Mouse (Mus musculus) midbrain, embryonic 10.5 days (tissue): ENCODE measurements around the gene Numbl. TPM values are rescaled to one million over a fixed set of nuclear protein-coding genes. Genes with fewer than 3 reads are reported as not detected.
A peak's percentile ranks its signal among the peaks of the same experiment; 100 is the strongest.

Experiments used
- DNase-seq: peaks from one replicate; pipeline ENCODE4 v3.0.0-alpha.2; 2017; ENCODE audit warnings: low spot score
- H3K27ac ChIP-seq: fragments of 300-500 bp; sonication (generic); replicated peaks from 2 replicates; pipeline ENCODE4 v1.5.1; 2016; ENCODE audit warnings: mild to moderate bottlenecking
- H3K27me3 ChIP-seq: fragments of 300-500 bp; sonication (generic); 2 replicates; pipeline ENCODE4 v1.6.1; 2016; ENCODE audit warnings: low read depth, mild to moderate bottlenecking; ENCODE audit not compliant: poor library complexity, severe bottlenecking
- H3K36me3 ChIP-seq: fragments of 300-500 bp; sonication (generic); 2 replicates; pipeline ENCODE4 v1.6.1; 2016; ENCODE audit warnings: mild to moderate bottlenecking, moderate library complexity
- H3K4me1 ChIP-seq: fragments of 300-500 bp; sonication (generic); 2 replicates; pipeline ENCODE4 v1.6.1; 2016
- H3K4me3 ChIP-seq: fragments of 300-500 bp; sonication (generic); 2 replicates; pipeline ENCODE4 v1.5.1; 2016; ENCODE audit warnings: mild to moderate bottlenecking, moderate library complexity
- H3K9me3 ChIP-seq: fragments of 300-500 bp; sonication (generic); replicated peaks from 2 replicates; pipeline ENCODE4 v1.6.1; 2016; ENCODE audit warnings: mild to moderate bottlenecking
- WGBS: fragments of 180-500 bp; shearing (Covaris S2); methylation state at CpG from one replicate; pipeline ENCODE4 v1.1.7; 2016; 5-methylcytosine and 5-hydroxymethylcytosine counted together
- polyA plus RNA-seq: library from polyadenylated mRNA; unstranded; fragments of >200 nt; fragmentation: Nextera tagmentation; extraction: Ambion mirVana; gene quantifications from 2 replicates; pipeline ENCODE4 v1.2.1, GENCODE M21; 2016

The Numbl gene
- polyA plus RNA-seq, 1 experiment from 2014 or later, result 21.0 TPM

DNA sequence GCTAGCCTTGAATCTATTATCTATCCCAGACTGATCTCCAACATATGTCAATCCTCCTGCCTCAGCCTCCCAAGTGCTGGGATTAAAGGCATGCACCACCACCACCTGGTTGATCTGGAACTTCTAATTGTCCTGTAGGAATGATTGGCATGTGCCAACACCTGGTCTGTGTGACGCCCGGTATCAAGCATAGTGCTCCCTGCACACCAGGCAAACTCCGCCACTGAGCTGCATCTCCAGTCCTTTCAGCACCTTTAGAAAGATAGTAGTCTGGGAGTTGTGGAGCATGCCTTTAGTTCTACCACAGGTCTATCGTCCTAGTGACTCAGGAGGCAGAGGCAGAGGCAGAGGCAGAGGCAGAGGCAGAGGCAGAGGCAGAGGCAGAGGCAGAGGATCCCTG, 42.1 kb downstream of the Numbl start:
- no peak for DNase-seq
- WGBS, result 85% methylated on average over 4 of the region's 4 CpGs
- Histone ChIP-seq H3K9me3 (0 out of 2 replicates have a peak, but pooled peaks cover 5% of the 10 kb centered on the region), H3K4me3 (no peak overlapping the region), H3K36me3 (no peaks in the 10 kb centered on the region), H3K27me3 (no peaks in the 10 kb centered on the region; the same call in 1 of the 2 replicates), H3K27ac (no peak overlapping the region), H3K4me1 (no peaks in the 10 kb centered on the region)

DNA sequence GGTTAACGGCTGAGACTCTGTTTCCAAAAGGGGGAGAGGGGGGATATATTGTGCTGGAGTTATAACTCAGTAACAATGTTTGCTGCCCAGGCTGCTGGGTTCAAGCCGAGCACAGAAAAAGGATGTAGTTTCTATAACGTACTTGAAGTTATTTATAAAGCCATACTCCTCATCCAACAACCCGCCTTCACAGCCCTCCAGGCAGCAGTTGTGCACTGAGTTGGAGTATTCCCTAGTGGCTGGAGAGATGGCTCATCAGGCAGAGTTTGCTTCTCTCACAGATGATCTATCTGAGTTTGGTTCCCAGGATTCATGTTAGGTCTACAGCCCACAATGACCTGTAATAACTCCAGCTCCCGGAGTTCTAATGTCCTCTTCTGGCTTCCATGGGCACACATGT, 42.6 kb downstream of the Numbl start:
- Histone ChIP-seq H3K36me3 (no peaks in the 10 kb centered on the region), H3K4me1 (no peaks in the 10 kb centered on the region), H3K27me3 (no peaks in the 10 kb centered on the region; the same call in 1 of the 2 replicates), H3K27ac (no peak overlapping the region), H3K9me3 (0 out of 2 replicates have a peak, but pooled peaks cover 5% of the 10 kb centered on the region), H3K4me3 (no peak overlapping the region)
- no peak for DNase-seq
- 86% methylated on average over 5 of the region's 5 CpGs for WGBS

DNA sequence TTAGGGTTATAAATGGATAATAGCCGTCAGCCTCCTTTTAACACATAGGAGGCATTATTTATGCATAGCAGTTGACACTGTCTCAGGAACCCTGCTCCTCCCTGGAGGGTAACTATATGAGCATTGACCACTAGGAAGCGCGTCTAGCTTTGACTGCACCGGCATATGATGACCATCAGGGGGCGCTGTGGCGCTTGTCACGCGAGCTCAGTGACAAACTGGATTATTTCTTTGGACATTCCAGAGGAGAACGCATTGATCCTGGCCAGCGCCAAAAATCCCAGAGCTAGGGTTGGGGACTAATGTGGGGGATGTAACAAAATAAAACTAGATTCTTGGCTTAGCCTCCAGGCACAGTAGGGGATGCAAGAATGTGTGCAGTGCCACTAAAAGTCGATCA, 43.9 kb downstream of the Numbl start:
- H3K4me1 ChIP-seq, result peaks cover 8% of the 10 kb centered on the region
- 0 out of 2 replicates have a peak, but pooled peaks cover 1% of the 10 kb centered on the region for H3K9me3 ChIP-seq
- WGBS, result 14% methylated on average over 11 of the region's 11 CpGs

DNA sequence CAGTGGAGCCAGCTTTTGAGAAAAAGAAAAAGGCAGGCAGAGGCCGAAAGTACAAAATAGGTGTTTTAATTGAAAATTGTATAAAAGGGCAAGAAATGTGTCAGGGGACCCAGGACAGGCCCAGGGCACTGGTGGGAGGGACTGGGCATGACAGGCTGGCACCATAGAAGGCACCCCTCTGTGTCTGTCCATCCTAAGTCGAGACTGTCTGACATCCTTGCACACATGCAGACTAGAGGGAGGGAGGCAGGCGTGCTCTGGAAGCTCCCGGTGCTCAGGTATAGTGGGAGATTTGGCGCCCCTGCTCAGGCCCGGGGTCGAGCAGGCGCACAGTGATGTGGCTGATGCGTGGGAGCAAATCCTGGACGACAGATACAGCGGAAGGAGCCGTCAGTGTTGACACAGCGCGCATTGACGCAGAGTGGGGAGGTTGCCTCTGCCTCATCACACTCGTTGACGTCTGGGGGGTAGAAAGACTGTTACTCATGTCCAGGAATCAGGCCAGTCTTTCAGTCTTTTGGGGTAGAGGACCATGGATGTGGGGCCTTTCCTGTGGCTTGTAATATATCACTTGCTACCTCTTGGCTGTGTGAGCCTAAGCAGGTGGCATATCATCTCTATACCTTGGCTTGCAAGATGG, 47.0 kb downstream of the Numbl start:
- H3K4me3 ChIP-seq, result no peak overlapping the region
- no peak overlapping the region for H3K27ac ChIP-seq
- H3K4me1 ChIP-seq, result peaks cover 21% of the 10 kb centered on the region
- DNase-seq, result no peak
- 88% methylated on average over 17 of the region's 17 CpGs for WGBS
- H3K36me3 ChIP-seq, result no peaks in the 10 kb centered on the region
- H3K27me3 ChIP-seq, result peaks cover 22% of the 10 kb centered on the region
- no peaks in the 10 kb centered on the region for H3K9me3 ChIP-seq

More for the DNA sequence above, 43.9 kb downstream of the Numbl start:
- no peaks in the 10 kb centered on the region; the same call in 1 of the 2 replicates for H3K27me3 ChIP-seq
- H3K27ac ChIP-seq, result no peak overlapping the region
- H3K36me3 ChIP-seq, result no peaks in the 10 kb centered on the region
- DNase-seq, result peak; percentile 70
- H3K4me3 ChIP-seq, result no peak overlapping the region

DNA sequence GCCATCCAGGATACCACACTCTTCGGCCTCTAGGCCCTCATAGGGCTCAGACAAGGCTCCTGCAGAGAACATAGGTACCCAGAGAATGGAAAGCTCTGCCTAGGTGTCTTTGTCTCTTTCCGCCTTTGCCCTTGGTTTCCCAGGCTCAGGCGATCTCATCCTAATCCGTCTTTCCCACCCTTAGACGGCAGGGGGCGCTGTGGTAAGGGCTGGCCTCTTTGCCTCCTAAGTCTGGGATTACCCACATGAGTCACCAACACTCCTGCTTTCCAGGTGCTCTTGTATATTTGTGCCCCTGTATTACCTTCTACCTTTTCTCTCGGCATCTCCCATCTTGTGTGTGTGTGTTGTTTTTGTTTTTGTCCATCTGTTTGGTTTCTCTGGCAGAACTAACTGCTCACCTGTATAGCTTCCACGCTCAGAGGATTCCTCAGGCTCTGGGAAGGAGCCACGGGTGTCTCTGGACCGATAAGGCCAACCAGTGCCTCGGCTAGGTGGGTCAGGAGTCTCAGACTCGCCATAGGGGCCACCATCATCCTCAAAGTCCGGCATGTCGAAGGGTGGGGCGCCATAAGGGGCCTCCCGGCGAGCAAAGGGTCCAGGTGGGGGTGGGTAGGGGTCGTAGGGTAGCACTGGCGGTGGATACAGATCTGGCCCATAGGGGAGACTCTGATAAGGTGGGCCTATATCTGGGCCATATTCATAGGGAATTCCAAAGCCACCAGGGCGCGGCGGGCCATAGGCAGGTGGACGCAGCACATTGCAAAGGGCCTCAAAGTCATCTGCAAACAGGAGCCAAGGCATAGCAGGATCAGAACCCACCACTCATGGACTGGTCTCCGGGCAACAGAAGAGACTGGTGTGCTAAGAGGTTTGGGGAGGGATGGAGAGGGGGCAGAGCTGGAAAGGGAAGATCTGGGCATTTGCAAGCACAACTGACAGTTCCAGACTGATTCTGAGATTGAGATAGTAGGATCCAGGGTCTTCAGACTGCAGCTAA, 48.2 kb downstream of the Numbl start:
- WGBS, result 77% methylated on average over 24 of the region's 24 CpGs
- H3K9me3 ChIP-seq, result no peaks in the 10 kb centered on the region

DNA sequence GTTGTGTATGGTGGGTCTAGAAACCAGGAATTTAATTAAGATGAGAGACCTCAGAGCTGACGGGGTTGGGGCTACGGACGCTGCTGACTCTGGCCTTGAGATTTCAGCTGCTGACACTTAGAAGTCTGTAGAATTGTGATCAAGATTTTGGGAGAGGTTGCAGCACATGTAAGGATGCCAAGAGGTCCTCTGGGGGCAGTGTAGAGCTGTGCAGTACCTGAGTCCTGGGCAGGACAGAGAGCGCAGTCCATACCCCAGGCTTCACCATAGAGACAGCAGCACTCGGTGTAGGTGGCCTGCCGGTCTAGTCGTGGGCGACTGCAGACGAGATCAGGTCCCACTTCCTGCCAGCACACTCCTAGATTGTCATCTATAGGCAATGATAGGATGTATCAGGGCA, 49.3 kb downstream of the Numbl start:
- H3K27ac ChIP-seq, result no peak overlapping the region
- no peak for DNase-seq
- 0 out of 2 replicates have a peak, but pooled peaks cover under 1% of the 10 kb centered on the region for H3K9me3 ChIP-seq
- H3K4me3 ChIP-seq, result no peak overlapping the region
- 47% methylated on average over 9 of the region's 9 CpGs for WGBS
- no peaks in the 10 kb centered on the region for H3K36me3 ChIP-seq
- H3K27me3 ChIP-seq, result peaks cover 41% of the 10 kb centered on the region
- peaks cover 30% of the 10 kb centered on the region for H3K4me1 ChIP-seq

More for the DNA sequence above, 48.2 kb downstream of the Numbl start:
- H3K27me3 ChIP-seq, result peaks cover 35% of the 10 kb centered on the region
- no peak overlapping the region for H3K4me3 ChIP-seq
- peaks cover 30% of the 10 kb centered on the region for H3K4me1 ChIP-seq
- H3K36me3 ChIP-seq, result no peaks in the 10 kb centered on the region
- DNase-seq, result no peak
- peak overlapping the region; percentile 38; the same call in 1 of the 2 replicates for H3K27ac ChIP-seq

DNA sequence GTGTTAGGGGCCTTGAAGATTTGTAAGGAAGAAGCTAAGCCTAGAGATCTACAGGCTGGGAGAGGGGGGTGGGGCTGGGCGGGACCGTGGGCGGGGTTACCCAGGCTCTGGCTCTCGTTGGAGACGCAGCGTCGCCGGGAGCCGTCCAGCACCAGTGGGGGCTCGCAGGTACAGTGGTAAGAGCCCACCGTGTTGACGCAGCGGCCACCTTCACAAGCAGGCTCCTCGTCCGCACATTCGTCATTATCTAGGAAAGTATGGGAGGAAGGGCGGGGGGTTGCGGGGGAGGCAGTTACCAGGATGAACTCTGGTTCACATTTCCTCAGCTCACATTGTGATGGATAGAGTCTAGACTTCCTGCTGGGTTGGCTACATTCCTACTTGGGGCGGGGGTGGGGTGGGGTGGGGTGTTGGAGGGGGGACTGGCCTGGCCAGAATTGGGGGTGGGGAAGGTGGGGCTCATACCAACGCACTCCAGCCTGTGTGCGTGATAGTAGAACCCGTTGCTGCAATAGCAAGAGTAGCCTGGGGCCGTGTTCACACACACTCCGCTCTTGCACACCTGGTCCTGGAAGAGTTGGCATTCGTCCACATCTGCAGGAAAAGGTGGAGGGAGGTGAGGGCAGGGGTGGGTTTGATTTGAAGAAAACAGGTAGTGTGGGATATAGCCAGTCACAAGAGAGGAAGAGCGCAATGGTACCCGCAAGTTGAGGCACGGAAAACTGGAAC, 50.8 kb downstream of the Numbl start:
- Histone ChIP-seq H3K9me3 (peaks cover 12% of the 10 kb centered on the region), H3K27me3 (peaks cover 41% of the 10 kb centered on the region), H3K4me1 (peaks cover 30% of the 10 kb centered on the region), H3K36me3 (peaks cover 6% of the 10 kb centered on the region), H3K27ac (no peak overlapping the region), H3K4me3 (peak overlapping the region; percentile 48)
- no peak for DNase-seq
- WGBS, result 9% methylated on average over 28 of the region's 28 CpGs

DNA sequence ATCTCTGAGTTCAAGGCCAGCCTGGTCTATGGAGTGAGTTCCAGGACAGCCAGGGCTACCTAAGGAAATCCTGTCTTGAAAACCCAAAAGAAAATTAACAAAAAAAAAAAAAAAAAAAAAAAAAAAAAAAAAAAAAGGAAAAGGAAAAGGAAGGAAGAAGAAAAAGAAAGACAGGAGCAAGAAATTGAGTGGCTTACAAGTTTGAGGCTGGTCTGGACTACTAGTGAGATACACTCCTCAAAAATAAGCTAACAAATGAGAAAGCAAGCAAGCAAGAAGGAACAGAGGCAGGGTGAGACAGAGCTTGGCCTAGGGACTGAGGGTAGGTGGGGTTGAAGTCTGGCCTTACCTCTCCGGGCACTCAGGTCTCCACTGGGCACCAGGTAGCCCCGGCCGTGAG, 51.6 kb downstream of the Numbl start:
- peaks cover 9% of the 10 kb centered on the region for H3K36me3 ChIP-seq
- no peak for DNase-seq
- H3K27ac ChIP-seq, result no peak overlapping the region
- H3K4me3 ChIP-seq, result peak overlapping the region; percentile 49; the same call in 1 of the 2 replicates
- peaks cover 20% of the 10 kb centered on the region for H3K9me3 ChIP-seq
- H3K27me3 ChIP-seq, result peaks cover 41% of the 10 kb centered on the region
- WGBS, result 40% methylated on average over 3 of the region's 3 CpGs
- peaks cover 30% of the 10 kb centered on the region for H3K4me1 ChIP-seq

DNA sequence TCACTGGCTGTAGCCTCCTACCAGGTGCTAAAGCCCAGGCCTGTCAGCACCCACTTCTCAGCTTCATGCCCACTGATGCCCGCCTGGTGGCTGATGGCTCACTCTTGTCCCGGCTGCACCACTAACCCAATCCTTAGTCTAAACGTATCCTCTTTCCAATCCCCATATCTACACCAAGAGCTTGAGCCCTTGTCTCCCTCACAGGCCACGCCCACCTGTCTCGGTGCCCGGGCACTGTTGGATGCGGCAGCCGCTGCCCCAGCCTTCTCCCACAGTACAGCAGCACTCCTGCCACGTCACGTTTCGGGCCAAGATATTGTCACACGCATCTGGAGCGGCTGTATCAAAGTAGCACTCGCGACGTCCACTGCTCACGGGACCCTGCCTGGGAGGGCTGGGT, 52.1 kb downstream of the Numbl start:
- no peak overlapping the region for H3K27ac ChIP-seq
- peaks cover 30% of the 10 kb centered on the region for H3K4me1 ChIP-seq
- WGBS, result 5% methylated on average over 17 of the region's 17 CpGs
- peaks cover 9% of the 10 kb centered on the region for H3K36me3 ChIP-seq
- H3K4me3 ChIP-seq, result peak overlapping the region; percentile 49
- H3K27me3 ChIP-seq, result peaks cover 41% of the 10 kb centered on the region
- H3K9me3 ChIP-seq, result peaks cover 20% of the 10 kb centered on the region
- peak; percentile 35 for DNase-seq

DNA sequence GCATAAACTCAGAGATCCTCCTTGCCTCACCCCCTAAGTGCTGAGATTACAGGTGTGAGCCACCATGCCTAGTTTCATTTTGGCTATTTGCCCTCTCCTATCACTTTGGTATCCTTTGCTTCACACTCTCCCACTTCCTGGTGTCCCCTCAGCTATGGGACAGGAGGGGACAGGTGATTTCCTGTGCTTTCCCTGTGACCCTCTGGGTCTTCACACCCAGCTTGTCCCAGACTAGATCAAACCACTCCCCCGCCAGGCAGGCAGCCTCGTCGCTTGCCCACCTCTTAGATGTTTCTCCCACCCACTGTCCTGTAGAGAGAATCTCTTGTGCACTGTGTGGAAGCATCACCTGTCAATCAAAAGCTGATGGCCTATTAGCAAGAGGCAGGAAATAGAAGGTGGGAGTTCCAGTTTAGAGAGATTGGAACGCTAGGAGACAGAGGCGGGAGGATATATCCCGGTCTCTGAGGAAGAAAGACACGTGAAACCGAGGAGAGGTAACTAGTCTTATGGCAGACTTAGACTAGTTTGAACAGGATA, 52.8 kb downstream of the Numbl start:
- Histone ChIP-seq H3K27me3 (peaks cover 41% of the 10 kb centered on the region), H3K27ac (no peak overlapping the region), H3K4me1 (peaks cover 35% of the 10 kb centered on the region), H3K4me3 (no peak overlapping the region), H3K36me3 (peaks cover 9% of the 10 kb centered on the region), H3K9me3 (peaks cover 20% of the 10 kb centered on the region)
- no peak for DNase-seq
- WGBS, result 43% methylated on average over 8 of the region's 8 CpGs

DNA sequence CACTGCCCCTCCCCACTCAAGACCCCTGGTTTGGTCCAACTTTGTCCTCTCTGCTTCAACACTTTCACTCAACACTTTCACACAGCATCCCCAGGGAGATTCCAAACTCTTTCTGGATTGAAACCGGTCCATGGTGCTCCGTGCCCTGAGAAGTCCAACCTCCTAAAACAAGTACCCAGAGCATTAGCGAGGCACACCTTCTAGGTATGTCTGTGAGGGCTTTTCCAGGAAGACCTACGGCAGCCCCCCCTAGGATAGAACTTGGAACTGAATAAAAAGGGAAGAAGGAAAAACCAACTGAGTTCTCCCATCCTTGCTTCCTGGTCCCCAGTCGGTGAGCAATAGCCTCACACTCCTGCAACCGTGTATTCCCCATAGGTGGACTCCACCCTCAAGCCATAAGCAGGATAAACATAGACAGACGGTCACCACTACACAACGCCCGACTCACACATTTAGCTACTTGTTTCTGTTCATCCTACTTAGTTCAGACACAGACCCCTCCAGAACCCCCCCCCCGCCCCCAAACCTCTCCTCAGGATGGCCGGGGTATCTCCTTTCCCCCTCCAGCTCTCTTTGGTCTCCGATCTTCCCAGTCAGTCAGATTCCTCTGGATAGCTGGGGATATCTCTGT, 53.5 kb downstream of the Numbl start:
- WGBS, result 90% methylated on average over 12 of the region's 12 CpGs
- no peak overlapping the region for H3K4me3 ChIP-seq
- peaks cover 41% of the 10 kb centered on the region for H3K27me3 ChIP-seq
- peaks cover 20% of the 10 kb centered on the region for H3K9me3 ChIP-seq
- peaks cover 35% of the 10 kb centered on the region for H3K4me1 ChIP-seq
- no peak overlapping the region for H3K27ac ChIP-seq
- peaks cover 9% of the 10 kb centered on the region for H3K36me3 ChIP-seq
- no peak for DNase-seq

DNA sequence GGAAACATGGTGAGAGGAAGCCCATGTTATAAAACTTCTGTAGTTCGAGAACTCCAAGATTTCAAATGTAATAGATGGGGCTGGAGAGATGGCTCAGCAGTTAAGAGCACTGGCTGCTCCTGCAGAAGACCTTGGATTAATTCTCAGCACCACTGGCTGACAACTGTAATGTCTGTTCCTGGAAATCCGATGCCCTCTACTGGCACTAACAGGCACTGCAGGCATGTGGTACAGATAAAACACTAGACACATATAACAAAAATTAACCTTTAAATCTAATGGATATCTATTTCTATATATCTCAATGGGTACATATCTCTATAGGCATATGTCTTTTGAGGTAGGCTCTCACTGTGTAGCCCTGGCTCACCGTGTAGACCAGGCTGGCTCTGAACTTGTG, 56.2 kb downstream of the Numbl start:
- Histone ChIP-seq H3K4me1 (peaks cover 26% of the 10 kb centered on the region), H3K27ac (no peak overlapping the region), H3K9me3 (peaks cover 20% of the 10 kb centered on the region), H3K27me3 (peaks cover 27% of the 10 kb centered on the region), H3K36me3 (peaks cover 9% of the 10 kb centered on the region), H3K4me3 (no peak overlapping the region)
- no peak for DNase-seq
- WGBS, result 85% methylated on average over 3 of the region's 3 CpGs
